Mouse (Mus musculus): ENCODE results near the gene Psph. TPM values are rescaled to one million over a fixed set of nuclear protein-coding genes. Genes with fewer than 3 reads are reported as not detected.

The Psph gene
- polyA plus RNA-seq, 1 experiment from 2014 or later = 61.2 TPM

- no peak overlapping the region for H3K4me3 ChIP-seq (ENCODE audit: low read depth, low read length)
- H3K36me3 ChIP-seq (ENCODE audit: control insufficient read depth, insufficient read depth, low read length) = peaks cover 42% of the 10 kb centered on the region
- no peaks in the 10 kb centered on the region for H3K27me3 ChIP-seq (replicated peaks; ENCODE audit: control insufficient read depth, insufficient read depth, low read length)
- no peak overlapping the region for H3K4me2 ChIP-seq (ENCODE audit: low read length)
- no peak overlapping the region for H3K27ac ChIP-seq (ENCODE audit: low read depth, low read length)
- 86% methylated on average over 6 of the region's 6 CpGs for WGBS
- H3K4me1 ChIP-seq (ENCODE audit: control insufficient read depth, insufficient read depth, low read length) = no peaks in the 10 kb centered on the region
- H3K9ac ChIP-seq (ENCODE audit: low read length) = no peak overlapping the region
- DNase-seq (ENCODE audit: low spot score) = no peak
- no peak for ATAC-seq
- no peaks in the 10 kb centered on the region for H3K9me3 ChIP-seq (replicated peaks; ENCODE audit: control insufficient read depth, low read length)
Measured at GRCm38 (mm10) chr5:129744050-129744449, 43.2 kb downstream of the Psph start.

- WGBS = 91% methylated on average over 7 of the region's 7 CpGs
Measured at GRCm38 (mm10) chr5:129742903-129743488, 44.3 kb downstream of the Psph start.

GRCm38 (mm10) chr5:129740976-129741375 is 46.3 kb downstream of the Psph start:
- no peaks in the 10 kb centered on the region for H3K4me1 ChIP-seq (ENCODE audit: control insufficient read depth, insufficient read depth, low read length)
- H3K4me3 ChIP-seq (ENCODE audit: low read depth, low read length) = no peak overlapping the region
- no peaks in the 10 kb centered on the region for H3K27me3 ChIP-seq (replicated peaks; ENCODE audit: control insufficient read depth, insufficient read depth, low read length)
- WGBS = 100% methylated on average over 1 of the region's 1 CpGs
- H3K4me2 ChIP-seq (ENCODE audit: low read length) = no peak overlapping the region
- H3K36me3 ChIP-seq (ENCODE audit: control insufficient read depth, insufficient read depth, low read length) = peaks cover 21% of the 10 kb centered on the region
- H3K9me3 ChIP-seq (replicated peaks; ENCODE audit: control insufficient read depth, low read length) = no peaks in the 10 kb centered on the region
- DNase-seq (ENCODE audit: low spot score) (peak; percentile 59), ATAC-seq (no peak)
- no peak overlapping the region for H3K9ac ChIP-seq (ENCODE audit: low read length)
- H3K27ac ChIP-seq (ENCODE audit: low read depth, low read length) = no peak overlapping the region

More at GRCm38 (mm10) chr5:129742903-129743488, 44.3 kb downstream of the Psph start:
- H3K36me3 ChIP-seq (ENCODE audit: control insufficient read depth, insufficient read depth, low read length) = peaks cover 32% of the 10 kb centered on the region
- no peaks in the 10 kb centered on the region for H3K9me3 ChIP-seq (replicated peaks; ENCODE audit: control insufficient read depth, low read length)
- no peaks in the 10 kb centered on the region for H3K27me3 ChIP-seq (replicated peaks; ENCODE audit: control insufficient read depth, insufficient read depth, low read length)
- H3K4me3 ChIP-seq (ENCODE audit: low read depth, low read length) = no peak overlapping the region
- H3K4me2 ChIP-seq (ENCODE audit: low read length) = no peak overlapping the region
- no peak overlapping the region for H3K9ac ChIP-seq (ENCODE audit: low read length)
- DNase-seq (ENCODE audit: low spot score) = no peak
- no peaks in the 10 kb centered on the region for H3K4me1 ChIP-seq (ENCODE audit: control insufficient read depth, insufficient read depth, low read length)
- H3K27ac ChIP-seq (ENCODE audit: low read depth, low read length) = no peak overlapping the region
- ATAC-seq = no peak

GRCm38 (mm10) chr5:129731021-129731420 is 56.2 kb downstream of the Psph start:
- DNase-seq (ENCODE audit: low spot score) = no peak
- no peaks in the 10 kb centered on the region for H3K36me3 ChIP-seq (ENCODE audit: control insufficient read depth, insufficient read depth, low read length)
- H3K4me1 ChIP-seq (ENCODE audit: control insufficient read depth, insufficient read depth, low read length) = peaks cover 5% of the 10 kb centered on the region
- WGBS = 90% methylated on average over 5 of the region's 5 CpGs
- ATAC-seq = no peak
- no peak overlapping the region for H3K4me2 ChIP-seq (ENCODE audit: low read length)
- H3K9me3 ChIP-seq (replicated peaks; ENCODE audit: control insufficient read depth, low read length) = no peaks in the 10 kb centered on the region
- no peaks in the 10 kb centered on the region for H3K27me3 ChIP-seq (replicated peaks; ENCODE audit: control insufficient read depth, insufficient read depth, low read length)
- no peak overlapping the region for H3K9ac ChIP-seq (ENCODE audit: low read length)
- H3K4me3 ChIP-seq (ENCODE audit: low read depth, low read length) = no peak overlapping the region
- H3K27ac ChIP-seq (ENCODE audit: low read depth, low read length) = no peak overlapping the region

- Histone ChIP-seq H3K4me2 (ENCODE audit: low read length) (no peak overlapping the region), H3K9ac (ENCODE audit: low read length) (no peak overlapping the region; the same call in 1 of the 2 replicates)
- 87% methylated on average over 11 of the region's 11 CpGs for WGBS
Measured at GRCm38 (mm10) chr5:129730344-129730743, 56.9 kb downstream of the Psph start.

GRCm38 (mm10) chr5:129729286-129729685 is 58.0 kb downstream of the Psph start:
- Histone ChIP-seq H3K9ac (ENCODE audit: low read length) (no peak overlapping the region), H3K27me3 (replicated peaks; ENCODE audit: control insufficient read depth, insufficient read depth, low read length) (no peaks in the 10 kb centered on the region), H3K4me1 (ENCODE audit: control insufficient read depth, insufficient read depth, low read length) (peaks cover 8% of the 10 kb centered on the region), H3K4me3 (ENCODE audit: low read depth, low read length) (no peak overlapping the region), H3K4me2 (ENCODE audit: low read length) (no peak overlapping the region), H3K9me3 (replicated peaks; ENCODE audit: control insufficient read depth, low read length) (no peaks in the 10 kb centered on the region), H3K27ac (ENCODE audit: low read depth, low read length) (no peak overlapping the region), H3K36me3 (ENCODE audit: control insufficient read depth, insufficient read depth, low read length) (no peaks in the 10 kb centered on the region)
- WGBS = 75% methylated on average over 11 of the region's 11 CpGs
- DNase-seq (ENCODE audit: low spot score) (no peak), ATAC-seq (no peak)

More at GRCm38 (mm10) chr5:129730344-129730743, 56.9 kb downstream of the Psph start:
- H3K27me3 ChIP-seq (replicated peaks; ENCODE audit: control insufficient read depth, insufficient read depth, low read length) = no peaks in the 10 kb centered on the region
- H3K27ac ChIP-seq (ENCODE audit: low read depth, low read length) = no peak overlapping the region
- no peak overlapping the region for H3K4me3 ChIP-seq (ENCODE audit: low read depth, low read length)
- H3K36me3 ChIP-seq (ENCODE audit: control insufficient read depth, insufficient read depth, low read length) = no peaks in the 10 kb centered on the region
- ATAC-seq = no peak
- H3K9me3 ChIP-seq (replicated peaks; ENCODE audit: control insufficient read depth, low read length) = no peaks in the 10 kb centered on the region
- H3K4me1 ChIP-seq (ENCODE audit: control insufficient read depth, insufficient read depth, low read length) = peaks cover 8% of the 10 kb centered on the region
- DNase-seq (ENCODE audit: low spot score) = no peak

GRCm38 (mm10) chr5:129726784-129727183 is 60.5 kb downstream of the Psph start:
- H3K4me3 ChIP-seq (ENCODE audit: low read depth, low read length) = no peak overlapping the region
- no peaks in the 10 kb centered on the region for H3K9me3 ChIP-seq (replicated peaks; ENCODE audit: control insufficient read depth, low read length)
- H3K4me1 ChIP-seq (ENCODE audit: control insufficient read depth, insufficient read depth, low read length) = peaks cover 8% of the 10 kb centered on the region
- no peak overlapping the region for H3K4me2 ChIP-seq (ENCODE audit: low read length)
- 91% methylated on average over 3 of the region's 3 CpGs for WGBS
- H3K9ac ChIP-seq (ENCODE audit: low read length) = no peak overlapping the region
- no peak overlapping the region for H3K27ac ChIP-seq (ENCODE audit: low read depth, low read length)
- H3K36me3 ChIP-seq (ENCODE audit: control insufficient read depth, insufficient read depth, low read length) = no peaks in the 10 kb centered on the region
- no peak for DNase-seq (ENCODE audit: low spot score)
- ATAC-seq = no peak
- no peaks in the 10 kb centered on the region for H3K27me3 ChIP-seq (replicated peaks; ENCODE audit: control insufficient read depth, insufficient read depth, low read length)

GRCm38 (mm10) chr5:129725774-129726392 is 61.4 kb downstream of the Psph start:
- Histone ChIP-seq H3K9ac (ENCODE audit: low read length) (peak overlapping the region; percentile 94), H3K36me3 (ENCODE audit: control insufficient read depth, insufficient read depth, low read length) (no peaks in the 10 kb centered on the region), H3K4me3 (ENCODE audit: low read depth, low read length) (peak overlapping the region; percentile 84), H3K27ac (ENCODE audit: low read depth, low read length) (no peak overlapping the region), H3K9me3 (replicated peaks; ENCODE audit: control insufficient read depth, low read length) (no peaks in the 10 kb centered on the region), H3K4me2 (ENCODE audit: low read length) (peak overlapping the region; percentile 48), H3K27me3 (replicated peaks; ENCODE audit: control insufficient read depth, insufficient read depth, low read length) (no peaks in the 10 kb centered on the region), H3K4me1 (ENCODE audit: control insufficient read depth, insufficient read depth, low read length) (peaks cover 8% of the 10 kb centered on the region)
- DNase-seq (ENCODE audit: low spot score) = peak; percentile 3
- WGBS = 16% methylated on average over 7 of the region's 7 CpGs
- ATAC-seq = no peak
